Mouse (Mus musculus): ENCODE measurements around the gene Adig.

DNA sequence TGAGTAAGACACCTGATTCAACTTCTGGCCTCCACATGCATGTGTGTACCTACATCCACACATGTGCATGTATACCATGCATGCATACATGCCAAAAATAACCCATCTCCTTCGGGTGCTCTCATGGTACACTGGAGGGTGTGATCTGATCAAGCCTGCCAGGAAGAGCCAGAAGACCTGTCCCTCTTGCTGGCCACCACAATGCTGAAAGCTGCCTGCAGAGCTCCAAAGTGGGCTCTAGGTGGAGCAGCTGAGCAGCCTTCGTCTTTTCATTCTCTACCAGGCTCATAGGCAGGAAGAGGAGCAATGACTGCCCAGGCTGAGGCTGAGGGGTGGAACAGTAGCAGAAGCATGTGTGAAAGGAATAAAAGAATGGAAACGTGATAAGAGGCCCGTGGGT, 31.7 kb downstream of the Adig start:
- peak; percentile 88 for TF ChIP-seq CTCF (conservative IDR thresholded peaks at IDR 0.05; ENCODE audit: low read length)
- TF ChIP-seq NANOG (IDR thresholded peaks at IDR 0.05; ENCODE audit: borderline replicate concordance, low read length) = no peak
- TF ChIP-seq POU5F1 (IDR thresholded peaks at IDR 0.05; ENCODE audit: borderline replicate concordance, low read length) = no peak

Data from E14TG2a.4 (cell line).